Mouse (Mus musculus) kidney, postnatal 0 days (tissue): ENCODE measurements around the gene Cd72. TPM values are rescaled to one million over a fixed set of nuclear protein-coding genes. Genes with fewer than 3 reads are reported as not detected.

Experiments used
- ATAC-seq: fragments of 200-750 bp; cut with Nextera tagmentation; replicated peaks from 2 replicates; pipeline ENCODE4 v1.8.0; 2017; ENCODE audit warnings: low read depth, moderate number of reproducible peaks, moderate TSS enrichment, moderate library complexity; ENCODE audit not compliant: low FRiP score
- DNase-seq: peaks from one replicate; pipeline ENCODE4 v3.0.0-alpha.2; 2016; ENCODE audit warnings: low spot score
- H3K27ac ChIP-seq: fragments of 300-500 bp; sonication (generic); 2 replicates; pipeline ENCODE4 v1.5.1; 2014; ENCODE audit warnings: mild to moderate bottlenecking
- H3K27me3 ChIP-seq: fragments of 300-500 bp; sonication (generic); 2 replicates; pipeline ENCODE4 v1.6.1; 2014; ENCODE audit warnings: low read length, mixed read lengths; ENCODE audit not compliant: insufficient read depth
- H3K36me3 ChIP-seq: fragments of 300-500 bp; sonication (generic); 2 replicates; pipeline ENCODE4 v1.6.1; 2014; ENCODE audit warnings: low read length, mixed read lengths; ENCODE audit not compliant: insufficient read depth
- H3K4me1 ChIP-seq: fragments of 300-500 bp; sonication (generic); replicated peaks from 2 replicates; pipeline ENCODE4 v1.6.1; 2014; ENCODE audit warnings: antibody characterized with exemption, low read length, mixed read lengths; ENCODE audit not compliant: insufficient read depth
- H3K4me2 ChIP-seq: fragments of 300-500 bp; sonication (generic); 2 replicates; pipeline ENCODE4 v1.6.1; 2014; ENCODE audit warnings: mild to moderate bottlenecking, low read length, moderate library complexity, mixed read lengths
- H3K4me3 ChIP-seq: fragments of 300-500 bp; sonication (generic); replicated peaks from 2 replicates; pipeline ENCODE4 v1.5.1; 2014; ENCODE audit warnings: low read depth, low read length
- H3K9ac ChIP-seq: fragments of 300-500 bp; sonication (generic); 2 replicates; pipeline ENCODE4 v1.6.1; 2014; ENCODE audit warnings: low read depth, low read length
- H3K9me3 ChIP-seq: fragments of 300-500 bp; sonication (generic); replicated peaks from 2 replicates; pipeline ENCODE4 v1.6.1; 2016; ENCODE audit warnings: low read length, inconsistent platforms, mixed read lengths
- CTCF ChIP-seq: IDR thresholded peaks from 2 replicates; pipeline ENCODE4 v1.5.1; 2016; ENCODE audit warnings: antibody characterized with exemption, low read depth, mild to moderate bottlenecking, moderate library complexity
- WGBS: fragments of 180-500 bp; shearing (Covaris S2); extraction: QIAGEN DNeasy Blood & Tissue Kit; methylation state at CpG from one replicate; pipeline ENCODE4 v1.1.7; 2014; 5-methylcytosine and 5-hydroxymethylcytosine counted together
- polyA plus RNA-seq: library from polyadenylated mRNA; unstranded; fragments of >200 nt; fragmentation: Nextera tagmentation; extraction: Ambion mirVana; gene quantifications from 2 replicates; pipeline ENCODE4 v1.2.1, GENCODE M21; 2015

Cd72 gene
- polyA plus RNA-seq, 1 experiment from 2014 or later, result 5.0 TPM

- Histone ChIP-seq H3K36me3 (peaks cover 28% of the 10 kb centered on the region), H3K27ac (no peak overlapping the region), H3K9ac (no peak overlapping the region), H3K9me3 (no peaks in the 10 kb centered on the region), H3K4me1 (no peaks in the 10 kb centered on the region; the same call in 1 of the 2 replicates), H3K4me2 (no peak overlapping the region), H3K27me3 (no peaks in the 10 kb centered on the region), H3K4me3 (no peak overlapping the region)
- ATAC-seq (no peak), DNase-seq (no peak)
- 39% methylated on average over 23 of the region's 23 CpGs for WGBS
- no peak for TF ChIP-seq CTCF
Observed at GRCm38 (mm10) chr4:43427501-43428179, 26.8 kb downstream of the Cd72 start.

- TF ChIP-seq CTCF, result no peak
- no peaks in the 10 kb centered on the region for H3K9me3 ChIP-seq
- H3K27ac ChIP-seq, result no peak overlapping the region
- no peak overlapping the region for H3K4me2 ChIP-seq
- H3K4me3 ChIP-seq, result no peak overlapping the region
- 67% methylated on average over 10 of the region's 10 CpGs for WGBS
- ATAC-seq, result no peak
- H3K27me3 ChIP-seq, result no peaks in the 10 kb centered on the region
- H3K4me1 ChIP-seq, result no peaks in the 10 kb centered on the region; the same call in 1 of the 2 replicates
- no peak for DNase-seq
- peaks cover 39% of the 10 kb centered on the region for H3K36me3 ChIP-seq
- no peak overlapping the region for H3K9ac ChIP-seq
Observed at GRCm38 (mm10) chr4:43426487-43426886, 27.9 kb downstream of the Cd72 start.

GRCm38 (mm10) chr4:43425648-43426380 is 28.6 kb downstream of the Cd72 start:
- Histone ChIP-seq H3K4me3 (no peak overlapping the region), H3K9ac (no peak overlapping the region), H3K9me3 (no peaks in the 10 kb centered on the region), H3K4me2 (no peak overlapping the region), H3K27ac (no peak overlapping the region), H3K27me3 (no peaks in the 10 kb centered on the region), H3K4me1 (no peaks in the 10 kb centered on the region; the same call in 1 of the 2 replicates), H3K36me3 (peaks cover 39% of the 10 kb centered on the region)
- DNase-seq, result no peak
- WGBS, result 46% methylated on average over 31 of the region's 31 CpGs
- no peak for TF ChIP-seq CTCF
- ATAC-seq, result no peak

- no peak overlapping the region for H3K9ac ChIP-seq
- no peak overlapping the region for H3K4me3 ChIP-seq
- DNase-seq (no peak), ATAC-seq (no peak)
- H3K27me3 ChIP-seq, result no peaks in the 10 kb centered on the region
- TF ChIP-seq CTCF, result no peak
- peaks cover 39% of the 10 kb centered on the region for H3K36me3 ChIP-seq
- 50% methylated on average over 14 of the region's 14 CpGs for WGBS
- H3K9me3 ChIP-seq, result no peaks in the 10 kb centered on the region
- no peak overlapping the region for H3K27ac ChIP-seq
- no peak overlapping the region for H3K4me2 ChIP-seq
- H3K4me1 ChIP-seq, result peaks cover under 1% of the 10 kb centered on the region; the same call in 1 of the 2 replicates
Observed at GRCm38 (mm10) chr4:43425197-43425596, 29.2 kb downstream of the Cd72 start.

GRCm38 (mm10) chr4:43424072-43424471 is 30.4 kb downstream of the Cd72 start:
- no peak for ATAC-seq
- no peak overlapping the region for H3K9ac ChIP-seq
- 79% methylated on average over 9 of the region's 9 CpGs for WGBS

GRCm38 (mm10) chr4:43423267-43423934 is 31.0 kb downstream of the Cd72 start:
- peaks cover 39% of the 10 kb centered on the region for H3K36me3 ChIP-seq
- no peak overlapping the region for H3K4me2 ChIP-seq
- no peak overlapping the region for H3K9ac ChIP-seq
- TF ChIP-seq CTCF, result no peak
- 79% methylated on average over 20 of the region's 20 CpGs for WGBS
- H3K4me3 ChIP-seq, result no peak overlapping the region
- ATAC-seq (no peak), DNase-seq (no peak)
- no peak overlapping the region for H3K27ac ChIP-seq
- H3K27me3 ChIP-seq, result no peaks in the 10 kb centered on the region
- peaks cover 16% of the 10 kb centered on the region for H3K4me1 ChIP-seq
- no peaks in the 10 kb centered on the region for H3K9me3 ChIP-seq

More at GRCm38 (mm10) chr4:43424072-43424471, 30.4 kb downstream of the Cd72 start:
- TF ChIP-seq CTCF, result no peak
- no peak overlapping the region for H3K27ac ChIP-seq
- H3K4me3 ChIP-seq, result no peak overlapping the region
- H3K4me2 ChIP-seq, result no peak overlapping the region
- H3K9me3 ChIP-seq, result no peaks in the 10 kb centered on the region
- no peak for DNase-seq
- no peaks in the 10 kb centered on the region for H3K27me3 ChIP-seq
- peaks cover 10% of the 10 kb centered on the region for H3K4me1 ChIP-seq
- peaks cover 39% of the 10 kb centered on the region for H3K36me3 ChIP-seq
